Mouse (Mus musculus): ENCODE measurements at regions not wholly inside any gene's neighbourhood (a gene's known extent, or its start where the extent isn't known, plus 50 kb on each side); places are given as distances from the start of the nearest gene placed in this dataset.

DNA sequence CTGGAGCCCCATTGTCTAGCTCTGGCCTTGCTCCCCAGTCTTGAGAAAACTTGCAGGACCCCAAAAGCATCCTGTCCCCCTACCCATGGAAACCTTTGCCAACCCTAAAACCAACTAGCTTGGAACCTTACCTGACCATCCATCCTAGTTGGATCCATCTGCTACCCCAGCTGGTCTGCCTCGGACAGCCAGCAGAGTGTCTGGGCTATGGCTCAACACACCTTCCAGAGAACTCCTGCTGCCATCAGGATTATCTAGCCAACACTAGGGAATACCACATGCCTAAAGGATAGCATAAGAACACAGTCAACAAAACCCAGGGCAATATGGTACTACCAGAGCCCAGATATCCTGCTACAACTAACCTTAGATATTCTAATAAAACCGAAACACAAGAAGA, 227.9 kb upstream of the Api5 start:
- no peaks in the 10 kb centered on the region for H3K36me3 ChIP-seq
- no peak overlapping the region for H3K4me2 ChIP-seq (replicated peaks)
- no peak overlapping the region for H3K4me3 ChIP-seq (replicated peaks)
- H3K4me1 ChIP-seq: no peaks in the 10 kb centered on the region
- ATAC-seq (ENCODE audit: insufficient number of reproducible peaks, low FRiP score, low TSS enrichment, low read depth): no peak
- 85% methylated on average over 2 of the region's 2 CpGs for WGBS
- H3K9me3 ChIP-seq (replicated peaks): no peaks in the 10 kb centered on the region
- no peak overlapping the region for H3K9ac ChIP-seq
- H3K27me3 ChIP-seq: no peaks in the 10 kb centered on the region
- H3K27ac ChIP-seq (replicated peaks): no peak overlapping the region

DNA sequence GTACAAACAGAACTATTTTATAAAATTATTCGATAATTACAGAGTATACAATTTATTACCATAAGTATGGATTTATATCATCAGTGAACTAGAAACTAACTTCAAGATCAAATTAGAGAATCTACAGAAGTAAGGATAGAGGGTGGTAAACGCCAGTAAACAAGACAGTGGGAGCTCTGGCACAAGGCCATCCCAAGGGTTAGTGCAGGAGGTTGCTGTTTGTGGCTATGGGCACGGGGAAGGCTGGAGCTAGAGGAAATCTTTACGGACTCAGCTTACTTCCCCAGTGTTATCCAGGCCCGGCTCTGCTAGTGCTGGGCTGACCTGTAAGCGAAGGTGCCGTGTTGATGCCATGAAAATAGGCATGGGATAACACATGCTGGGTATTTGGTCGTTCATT, 220.5 kb upstream of the Api5 start:
- ATAC-seq (ENCODE audit: insufficient number of reproducible peaks, low FRiP score, low TSS enrichment, low read depth): no peak

More for the DNA sequence above, 220.5 kb upstream of the Api5 start:
- Histone ChIP-seq H3K4me2 (replicated peaks) (no peak overlapping the region), H3K9me3 (replicated peaks) (no peaks in the 10 kb centered on the region), H3K27ac (replicated peaks) (no peak overlapping the region), H3K36me3 (no peaks in the 10 kb centered on the region), H3K4me1 (no peaks in the 10 kb centered on the region), H3K27me3 (no peaks in the 10 kb centered on the region), H3K4me3 (replicated peaks) (no peak overlapping the region), H3K9ac (no peak overlapping the region)
- WGBS: 80% methylated on average over 8 of the region's 8 CpGs

All from embryonic facial prominence, embryonic 15.5 days (tissue).